Mouse (Mus musculus): ENCODE data around the gene Tnfrsf12a.

DNA sequence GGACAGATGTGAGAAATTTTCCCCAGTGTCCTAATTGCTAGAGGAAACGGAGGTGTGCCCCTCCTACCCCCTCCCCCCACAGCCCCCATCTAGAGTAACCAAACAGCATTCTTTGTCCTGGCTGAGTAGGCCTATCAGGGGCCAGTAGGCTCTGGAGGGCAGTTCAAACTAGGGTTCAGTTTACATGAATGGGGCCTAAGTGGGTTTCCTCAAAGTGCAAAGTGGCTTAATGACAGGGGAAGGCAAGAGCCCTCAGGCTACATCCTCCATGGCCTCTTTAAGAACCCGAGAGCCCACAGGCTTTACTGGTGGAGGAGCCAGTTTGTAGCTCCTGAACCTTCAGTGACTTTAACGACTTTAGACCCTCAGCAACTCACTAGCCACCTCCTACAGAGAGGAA lies 18.5 kb upstream of the Tnfrsf12a start:
- TF ChIP-seq CTCF (conservative IDR thresholded peaks at IDR 0.05; ENCODE audit: low read length) (no peak), POU5F1 (IDR thresholded peaks at IDR 0.05; ENCODE audit: borderline replicate concordance, low read length) (no peak)
